ENCODE assay signal across 20 mouse cellular contexts in genomic region chrX:161973572-161973971, GRCm38 (mm10).
DNase-seq lines count a peak whose midpoint lies in the region; ATAC-seq and TF ChIP-seq lines count a peak whose summit lies in the region.
"Had no signal": no experiment of that assay in that cellular context is flagged by ENCODE, and none has a peak within 500 bp of the region (broad histone marks: within the 10 kb centered on the region; RNA-seq: fewer than 3 reads in every experiment).

No protein-coding gene starts in this region.

- WGBS in heart, embryonic 12.5 days: 37% methylated on average over 3 of the region's 3 CpGs
- 29% methylated on average over 3 of the region's 3 CpGs for WGBS in lung, embryonic 14.5 days
- WGBS in liver, embryonic 11.5 days: 25% methylated on average over 3 of the region's 3 CpGs
- WGBS in hindbrain, embryonic 11.5 days: 40% methylated on average over 3 of the region's 3 CpGs

- H3K4me3 ChIP-seq in heart, embryonic 12.5 days: no peak overlapping the region
- no peak overlapping the region for H3K4me3 ChIP-seq in lung, embryonic 14.5 days (ENCODE audit: low read depth, low read length)
- no peak overlapping the region for H3K4me3 ChIP-seq in liver, embryonic 11.5 days (ENCODE audit: low read depth, low read length)
- H3K4me3 ChIP-seq in hindbrain, embryonic 11.5 days (ENCODE audit: low read depth, low read length): no peak overlapping the region
- H3K4me3 ChIP-seq in gastrocnemius, adult 2 months: no peak overlapping the region
- H3K4me3 ChIP-seq: embryonic facial prominence, embryonic 15.5 days; forebrain, embryonic 10.5 days; heart, embryonic 13.5 days had no signal

- H3K9me3 ChIP-seq in heart, embryonic 12.5 days (replicated peaks): no peaks in the 10 kb centered on the region
- no peaks in the 10 kb centered on the region for H3K9me3 ChIP-seq in lung, embryonic 14.5 days (ENCODE audit: low read depth, low read length)
- H3K9me3 ChIP-seq in liver, embryonic 11.5 days (ENCODE audit: control insufficient read depth, low read length): no peaks in the 10 kb centered on the region
- no peaks in the 10 kb centered on the region for H3K9me3 ChIP-seq in hindbrain, embryonic 11.5 days (ENCODE audit: control insufficient read depth, low read length)
- H3K9me3 ChIP-seq: embryonic facial prominence, embryonic 15.5 days; forebrain, embryonic 10.5 days; heart, embryonic 13.5 days had no signal

- peaks cover 3% of the 10 kb centered on the region for H3K27me3 ChIP-seq in heart, embryonic 12.5 days (replicated peaks)
- H3K27me3 ChIP-seq in lung, embryonic 14.5 days (ENCODE audit: insufficient read depth, low read length): no peaks in the 10 kb centered on the region; the same call in 1 of the 2 replicates
- peaks cover 8% of the 10 kb centered on the region for H3K27me3 ChIP-seq in liver, embryonic 11.5 days (replicated peaks; ENCODE audit: control insufficient read depth, insufficient read depth, low read length)
- H3K27me3 ChIP-seq in hindbrain, embryonic 11.5 days (ENCODE audit: control insufficient read depth, insufficient read depth, low read length): peaks cover 6% of the 10 kb centered on the region; the same call in 1 of the 2 replicates
- H3K27me3 ChIP-seq: CH12.LX had no signal

- no peaks in the 10 kb centered on the region for H3K36me3 ChIP-seq in heart, embryonic 12.5 days
- H3K36me3 ChIP-seq in lung, embryonic 14.5 days (ENCODE audit: insufficient read depth): no peaks in the 10 kb centered on the region
- no peaks in the 10 kb centered on the region for H3K36me3 ChIP-seq in liver, embryonic 11.5 days (ENCODE audit: control insufficient read depth, insufficient read depth, low read length)
- no peaks in the 10 kb centered on the region for H3K36me3 ChIP-seq in hindbrain, embryonic 11.5 days (ENCODE audit: control insufficient read depth, insufficient read depth, low read length)
- H3K36me3 ChIP-seq: embryonic facial prominence, embryonic 15.5 days; forebrain, embryonic 10.5 days; heart, embryonic 13.5 days had no signal

- H3K27ac ChIP-seq in heart, embryonic 12.5 days (ENCODE audit: poor library complexity, severe bottlenecking): no peak overlapping the region
- H3K27ac ChIP-seq in lung, embryonic 14.5 days (ENCODE audit: low read depth): no peak overlapping the region
- H3K27ac ChIP-seq in liver, embryonic 11.5 days (ENCODE audit: low read depth, low read length): no peak overlapping the region
- H3K27ac ChIP-seq in hindbrain, embryonic 11.5 days (ENCODE audit: low read depth, low read length): no peak overlapping the region
- no peak overlapping the region for H3K27ac ChIP-seq in gastrocnemius, adult 2 months
- H3K27ac ChIP-seq: embryonic facial prominence, embryonic 15.5 days; forebrain, embryonic 10.5 days; heart, embryonic 13.5 days; macrophage had no signal

- H3K4me1 ChIP-seq in heart, embryonic 12.5 days (replicated peaks): peaks cover 3% of the 10 kb centered on the region; the same call in 1 of the 2 replicates
- H3K4me1 ChIP-seq in lung, embryonic 14.5 days (ENCODE audit: insufficient read depth): no peaks in the 10 kb centered on the region
- 0 out of 2 replicates have a peak, but pooled peaks cover 5% of the 10 kb centered on the region for H3K4me1 ChIP-seq in liver, embryonic 11.5 days (replicated peaks; ENCODE audit: control insufficient read depth, insufficient read depth, low read length)
- no peaks in the 10 kb centered on the region for H3K4me1 ChIP-seq in hindbrain, embryonic 11.5 days (replicated peaks; ENCODE audit: control insufficient read depth, insufficient read depth, low read length)
- H3K4me1 ChIP-seq: embryonic facial prominence, embryonic 15.5 days had no signal

- intact Hi-C loops in gastrocnemius, adult 2 months (cut with DNase I): no loop called here

- peak; percentile 18 for DNase-seq in heart, adult 11 months
- DNase-seq in lung, embryonic 14.5 days: peak; percentile 47
- no peak for DNase-seq in lung, postnatal 25 days (ENCODE audit: low spot score)
- DNase-seq in liver, embryonic 11.5 days (ENCODE audit: low spot score): no peak
- DNase-seq in hindbrain, embryonic 11.5 days (ENCODE audit: low spot score): no peak
- no peak for DNase-seq in gastrocnemius, adult 2 months
- no peak for DNase-seq in adrenal gland, postnatal 14 days
- DNase-seq: cerebellum, postnatal 14 days; gastrocnemius, postnatal 25 days; heart, postnatal 36 days; kidney, adult 9 months; layer of hippocampus, adult 9-11 months; lung, adult 2 months had no signal

- H3K4me2 ChIP-seq in heart, embryonic 12.5 days: no peak overlapping the region
- no peak overlapping the region for H3K4me2 ChIP-seq in lung, embryonic 14.5 days
- H3K4me2 ChIP-seq in liver, embryonic 11.5 days: no peak overlapping the region
- no peak overlapping the region for H3K4me2 ChIP-seq in hindbrain, embryonic 11.5 days (replicated peaks; ENCODE audit: low read depth, low read length)
- H3K4me2 ChIP-seq: embryonic facial prominence, embryonic 15.5 days; heart, embryonic 13.5 days had no signal

- no peak overlapping the region for H3K9ac ChIP-seq in heart, embryonic 12.5 days
- no peak overlapping the region for H3K9ac ChIP-seq in lung, embryonic 14.5 days
- no peak overlapping the region for H3K9ac ChIP-seq in liver, embryonic 11.5 days (ENCODE audit: low read depth, low read length)
- no peak overlapping the region for H3K9ac ChIP-seq in hindbrain, embryonic 11.5 days (ENCODE audit: low read depth, low read length)
- H3K9ac ChIP-seq: embryonic facial prominence, embryonic 15.5 days; heart, embryonic 13.5 days had no signal

- TF ChIP-seq CTCF in lung, embryonic 14.5 days (IDR thresholded peaks at IDR 0.05; ENCODE audit: low read depth): no peak
- TF ChIP-seq CTCF in gastrocnemius, adult 2 months (IDR thresholded peaks at IDR 0.05): no peak

- no peak for ATAC-seq in heart, embryonic 12.5 days (ENCODE audit: insufficient number of reproducible peaks, low FRiP score)
- ATAC-seq in lung, embryonic 14.5 days (ENCODE audit: insufficient read depth): no peak
- peak; percentile 44 for ATAC-seq in liver, embryonic 11.5 days (replicated peaks; ENCODE audit: low FRiP score)
- no peak for ATAC-seq in hindbrain, embryonic 11.5 days (ENCODE audit: low FRiP score)
- ATAC-seq: activated CD4-positive, CD25-positive, alpha-beta regulatory T cell, adult 4 months had no signal

Comparison
In these comparisons a context has a peak if more than half of its experiments do, and no peak if none do; other contexts are left out.
1. DNase-seq: peak in heart, adult 11 months (single experiment) and lung, embryonic 14.5 days (single experiment); none in lung, postnatal 25 days (single experiment), liver, embryonic 11.5 days (single experiment), hindbrain, embryonic 11.5 days (single experiment), gastrocnemius, adult 2 months (single experiment) and adrenal gland, postnatal 14 days (single experiment).